ENCODE assay signal across 8 mouse cellular contexts in the genomic region with DNA sequence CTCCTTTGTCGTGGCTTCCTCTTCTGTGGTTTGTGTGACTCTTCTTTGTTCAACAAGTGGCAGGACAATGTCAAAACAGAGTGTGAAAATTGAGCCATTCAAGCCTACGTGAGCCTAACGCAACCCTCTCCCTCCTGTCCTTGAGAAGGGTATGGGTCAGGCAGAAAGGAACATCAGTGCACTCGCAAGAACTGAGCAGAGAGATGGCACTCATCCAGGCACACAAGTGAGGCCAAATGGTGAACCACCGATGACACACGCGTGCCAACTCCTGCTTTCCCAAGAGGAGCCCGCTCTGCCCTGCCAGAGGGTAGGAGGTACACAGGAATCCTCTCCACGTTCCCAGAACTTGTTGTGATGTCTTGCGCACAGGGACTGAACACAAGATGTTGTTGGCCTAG. TPM values are rescaled to one million over a fixed set of nuclear protein-coding genes. Genes with fewer than 3 reads are reported as not detected.
A peak's percentile ranks its signal among the peaks of the same experiment; 100 is the strongest.
DNase-seq lines count a peak whose midpoint lies in the region.

No protein-coding gene starts in this region.

- peak; percentile 35 for DNase-seq in layer of hippocampus, adult 9-11 months
- no peak for DNase-seq in layer of hippocampus, adult 9-10 months (ENCODE audit: low spot score)
- DNase-seq in adrenal gland, postnatal 4 days (ENCODE audit: low spot score in 2 of 2) = peak; percentile 22 to 70
- peak; percentile 61 to 69 for DNase-seq in gastrocnemius, adult 8-10 months (ENCODE audit: low spot score in 2 of 2)
- peak; percentile 12 to 29 for DNase-seq in lung, postnatal 4 days
- DNase-seq in yolk sac, embryonic 10.5 days (ENCODE audit: low spot score) = no peak
- no peak for DNase-seq in thymus, postnatal 25 days
- no peak for DNase-seq in thymus, postnatal 0 days (ENCODE audit: low spot score)

RNA-seq across cellular contexts. Expression of gene Adcy9, which starts 50.2 kb away (rescaled TPM):
- total RNA-seq in adrenal gland, postnatal 4 days (2021) = 10 to 100 TPM; 34.3 to 36.1 TPM
- 10 to 100 TPM; 39.3 to 50.8 (median 41.4) TPM for total RNA-seq in gastrocnemius, adult 8-10 months (2022)
- 0.48 and 0.61 TPM in 2 replicates for polyA plus RNA-seq in thymus, postnatal 0 days (2015; fragmentation: Nextera tagmentation; extraction: Ambion mirVana)

Comparison
In these comparisons a context has a peak if more than half of its experiments do, and no peak if none do; other contexts are left out.
1. DNase-seq: peak in layer of hippocampus, adult 9-11 months (single experiment), adrenal gland, postnatal 4 days (2 of 2), gastrocnemius, adult 8-10 months (2 of 2) and lung, postnatal 4 days (2 of 2); none in layer of hippocampus, adult 9-10 months (single experiment), yolk sac, embryonic 10.5 days (single experiment), thymus, postnatal 25 days (single experiment) and thymus, postnatal 0 days (single experiment).